Mouse (Mus musculus) spleen, adult 2 months (tissue): ENCODE data around the gene Rhob. TPM values are rescaled to one million over a fixed set of nuclear protein-coding genes. Genes with fewer than 3 reads are reported as not detected.
"Not testable (repeated sequence)": the region's sequence is repeated elsewhere in the genome, so short reads cannot be mapped to it uniquely, and the experiment has no call there.

Source experiments
- DNase-seq, 2 experiments: peaks; one replicate each; pipeline versions ENCODE4 v3.0.0 to v3.0.0-alpha.2; 2012 to 2021; ENCODE audit warnings: low spot score in 2 of 2, low read depth in 1 of 2
- H3K27ac ChIP-seq: fragments of 200-500 bp; 2 replicates; pipeline ENCODE4 v1.5.1; 2012; ENCODE audit warnings: low read length, inconsistent platforms; ENCODE audit not compliant: insufficient read depth
- H3K27me3 ChIP-seq: fragments of 200-500 bp; 2 replicates; pipeline ENCODE4 v1.6.1; 2012; ENCODE audit warnings: mild to moderate bottlenecking, moderate library complexity, low read length, inconsistent platforms; ENCODE audit not compliant: control insufficient read depth, insufficient read depth
- H3K36me3 ChIP-seq: fragments of 200-500 bp; 2 replicates; pipeline ENCODE4 v1.6.1; 2012; ENCODE audit warnings: mild to moderate bottlenecking, low read length, inconsistent platforms; ENCODE audit not compliant: control insufficient read depth, insufficient read depth
- H3K4me1 ChIP-seq: fragments of 200-500 bp; 2 replicates; pipeline ENCODE4 v1.6.1; 2011; ENCODE audit warnings: inconsistent platforms; ENCODE audit not compliant: control insufficient read depth, insufficient read depth, insufficient read length
- H3K4me3 ChIP-seq: fragments of 200-500 bp; 2 replicates; pipeline ENCODE4 v1.5.1; 2011; ENCODE audit warnings: mild to moderate bottlenecking, inconsistent platforms; ENCODE audit not compliant: insufficient read depth, insufficient read length; ENCODE audit errors: extremely low read depth
- CTCF ChIP-seq: fragments of 200-500 bp; IDR thresholded peaks from 2 replicates; pipeline ENCODE4 v1.5.1; 2011; ENCODE audit warnings: mild to moderate bottlenecking, inconsistent platforms; ENCODE audit not compliant: insufficient read depth, insufficient read length, insufficient replicate concordance; ENCODE audit errors: extremely low read depth
- POLR2A ChIP-seq: fragments of 200-500 bp; IDR thresholded peaks from 2 replicates; pipeline ENCODE4 v1.6.1; 2011; ENCODE audit warnings: low read depth, low read length, inconsistent platforms
- WGBS: fragments of 180-500 bp; shearing (Covaris S2); methylation state at CpG from one replicate; pipeline ENCODE4 v1.1.7; 2018; 5-methylcytosine and 5-hydroxymethylcytosine counted together
- polyA plus RNA-seq: library from polyadenylated mRNA; depleted of rRNA; stranded (reverse); fragments of >200 nt; gene quantifications from 2 replicates; pipeline ENCODE4 v1.2.3, GENCODE M21; 2012

The Rhob gene
- polyA plus RNA-seq, 1 experiment = 84.8 TPM

GRCm38 (mm10) chr12:8464961-8465360 is 34.8 kb downstream of the Rhob start:
- H3K27ac ChIP-seq = no peak overlapping the region
- no peak overlapping the region for H3K4me3 ChIP-seq
- no peaks in the 10 kb centered on the region for H3K4me1 ChIP-seq
- DNase-seq = no peak
- WGBS = 92% methylated on average over 5 of the region's 5 CpGs
- H3K27me3 ChIP-seq = no peaks in the 10 kb centered on the region
- no peaks in the 10 kb centered on the region for H3K36me3 ChIP-seq
- TF ChIP-seq POLR2A (no peak), CTCF (no peak)

- H3K27me3 ChIP-seq = no peaks in the 10 kb centered on the region
- H3K36me3 ChIP-seq = no peaks in the 10 kb centered on the region
- no peaks in the 10 kb centered on the region for H3K4me1 ChIP-seq
- WGBS = 87% methylated on average over 3 of the region's 3 CpGs
- H3K27ac ChIP-seq = no peak overlapping the region
- no peak overlapping the region for H3K4me3 ChIP-seq
- no peak for DNase-seq
- TF ChIP-seq POLR2A = no peak
- TF ChIP-seq CTCF = no peak
Observed at GRCm38 (mm10) chr12:8463599-8464160, 36.1 kb downstream of the Rhob start.

GRCm38 (mm10) chr12:8462533-8462932 is 37.3 kb downstream of the Rhob start:
- H3K4me3 ChIP-seq = no peak overlapping the region
- 83% methylated on average over 5 of the region's 5 CpGs for WGBS
- no peak for DNase-seq
- H3K36me3 ChIP-seq = no peaks in the 10 kb centered on the region
- H3K27ac ChIP-seq = no peak overlapping the region
- TF ChIP-seq CTCF = no peak
- TF ChIP-seq POLR2A = no peak
- no peaks in the 10 kb centered on the region for H3K4me1 ChIP-seq
- no peaks in the 10 kb centered on the region for H3K27me3 ChIP-seq

- not testable (repeated sequence) for H3K4me3 ChIP-seq
Observed at GRCm38 (mm10) chr12:8461575-8461974, 38.2 kb downstream of the Rhob start.

GRCm38 (mm10) chr12:8458400-8458799 is 41.4 kb downstream of the Rhob start:
- H3K4me1 ChIP-seq = no peaks in the 10 kb centered on the region
- DNase-seq = no peak
- H3K27me3 ChIP-seq = no peaks in the 10 kb centered on the region
- TF ChIP-seq POLR2A (no peak), CTCF (no peak)
- 62% methylated on average over 8 of the region's 8 CpGs for WGBS
- no peak overlapping the region for H3K4me3 ChIP-seq
- no peaks in the 10 kb centered on the region for H3K36me3 ChIP-seq
- H3K27ac ChIP-seq = no peak overlapping the region

More at GRCm38 (mm10) chr12:8461575-8461974, 38.2 kb downstream of the Rhob start:
- DNase-seq, H3K36me3 ChIP-seq, H3K27ac ChIP-seq, H3K4me1 ChIP-seq, H3K27me3 ChIP-seq: not testable (repeated sequence)
- 76% methylated on average over 8 of the region's 8 CpGs for WGBS

- no peaks in the 10 kb centered on the region for H3K36me3 ChIP-seq
- no peak overlapping the region for H3K4me3 ChIP-seq
- no peak overlapping the region for H3K27ac ChIP-seq
- TF ChIP-seq POLR2A (no peak), CTCF (no peak)
- 87% methylated on average over 5 of the region's 5 CpGs for WGBS
- no peak for DNase-seq
- no peaks in the 10 kb centered on the region for H3K27me3 ChIP-seq
- H3K4me1 ChIP-seq = no peaks in the 10 kb centered on the region
Observed at GRCm38 (mm10) chr12:8457052-8457451, 42.8 kb downstream of the Rhob start.

- no peaks in the 10 kb centered on the region for H3K27me3 ChIP-seq
- TF ChIP-seq CTCF = no peak
- TF ChIP-seq POLR2A = no peak
- no peak overlapping the region for H3K27ac ChIP-seq
- no peaks in the 10 kb centered on the region for H3K36me3 ChIP-seq
- no peak for DNase-seq
- 37% methylated on average over 2 of the region's 2 CpGs for WGBS
- no peaks in the 10 kb centered on the region for H3K4me1 ChIP-seq
- H3K4me3 ChIP-seq = no peak overlapping the region
Observed at GRCm38 (mm10) chr12:8455046-8455445, 44.8 kb downstream of the Rhob start.

- no peak overlapping the region for H3K4me3 ChIP-seq
- H3K27ac ChIP-seq = no peak overlapping the region
- H3K27me3 ChIP-seq = no peaks in the 10 kb centered on the region
- no peaks in the 10 kb centered on the region for H3K36me3 ChIP-seq
- no peaks in the 10 kb centered on the region for H3K4me1 ChIP-seq
- DNase-seq = no peak
- TF ChIP-seq POLR2A (no peak), CTCF (no peak)
- WGBS = 76% methylated on average over 3 of the region's 3 CpGs
Observed at GRCm38 (mm10) chr12:8454487-8454886, 45.3 kb downstream of the Rhob start.
